In the genomic region with DNA sequence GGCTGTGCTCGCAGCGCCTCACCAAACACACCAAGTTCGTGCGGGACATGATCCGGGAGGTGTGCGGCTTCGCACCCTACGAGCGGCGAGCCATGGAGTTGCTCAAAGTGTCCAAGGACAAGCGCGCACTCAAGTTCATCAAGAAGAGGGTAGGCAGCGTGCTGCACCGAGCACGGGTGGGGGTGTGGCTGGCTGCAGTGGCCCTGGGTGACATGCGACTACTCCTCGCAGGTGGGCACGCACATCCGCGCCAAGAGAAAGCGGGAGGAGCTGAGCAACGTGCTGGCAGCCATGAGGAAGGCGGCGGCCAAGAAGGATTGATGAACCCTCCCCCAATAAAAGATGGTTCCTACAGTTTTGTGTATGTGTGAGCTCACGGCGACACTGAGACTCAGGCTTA, we compare ENCODE assay signal across 10 mouse cellular contexts. TPM values are rescaled to one million over a fixed set of nuclear protein-coding genes. Genes with fewer than 3 reads are reported as not detected.
A peak's percentile ranks its signal among the peaks of the same experiment; 100 is the strongest.
DNase-seq lines count a peak whose midpoint lies in the region; ATAC-seq and TF ChIP-seq lines count a peak whose summit lies in the region.
"Not testable (repeated sequence)": the region's sequence is repeated elsewhere in the genome, so short reads cannot be mapped to it uniquely, and the experiment has no call there.
"Had no signal": no experiment of that assay in that cellular context is flagged by ENCODE, and none has a peak within 500 bp of the region (broad histone marks: within the 10 kb centered on the region; RNA-seq: fewer than 3 reads in every experiment).

No protein-coding gene starts in this region.

- TF ChIP-seq CTCF in forebrain, postnatal 0 days (IDR thresholded peaks at IDR 0.05; ENCODE audit: low read depth); lung, postnatal 0 days (IDR thresholded peaks at IDR 0.05): not testable (repeated sequence)

- peaks cover 52% of the 10 kb centered on the region for H3K36me3 ChIP-seq in ES-E14 (ENCODE audit: control insufficient read depth, insufficient read depth, low read length, poor library complexity, severe bottlenecking)
- H3K36me3 ChIP-seq in forebrain, postnatal 0 days (ENCODE audit: insufficient read depth) = peaks cover 42% of the 10 kb centered on the region
- H3K36me3 ChIP-seq in hindbrain, embryonic 15.5 days = peaks cover 25% of the 10 kb centered on the region
- H3K36me3 ChIP-seq in limb, embryonic 10.5 days = peaks cover 53% of the 10 kb centered on the region
- peaks cover 10% of the 10 kb centered on the region; the same call in 1 of the 2 replicates for H3K36me3 ChIP-seq in lung, postnatal 0 days (ENCODE audit: insufficient read depth, low read length)
- H3K36me3 ChIP-seq in neural tube, embryonic 15.5 days = peaks cover 35% of the 10 kb centered on the region

- not testable (repeated sequence) for H3K27me3 ChIP-seq in forebrain, postnatal 0 days (ENCODE audit: insufficient read depth, low read length); hindbrain, embryonic 15.5 days; limb, embryonic 10.5 days (ENCODE audit: low read depth, poor library complexity, severe bottlenecking); lung, postnatal 0 days (replicated peaks; ENCODE audit: insufficient read depth, low read length); neural tube, embryonic 15.5 days (replicated peaks)

- peak; percentile 13 for DNase-seq in ES-E14 (ENCODE audit: low read depth, low spot score)
- peak; percentile 58 for DNase-seq in cerebellum, adult 9-10 months
- peak; percentile 48 for DNase-seq in forebrain, postnatal 0 days
- DNase-seq in limb, embryonic 10.5 days (ENCODE audit: low spot score) = peak; percentile 52
- DNase-seq in lung, postnatal 0 days (ENCODE audit: low spot score) = not testable (repeated sequence)
- DNase-seq in thymus, postnatal 4 days = peak; percentile 62

- peak overlapping the region; percentile 85 for H3K27ac ChIP-seq in ES-E14 (ENCODE audit: insufficient read depth, low read depth, low read length, poor library complexity, severe bottlenecking)
- peak overlapping the region; percentile 96 for H3K27ac ChIP-seq in forebrain, postnatal 0 days (ENCODE audit: low read depth, low read length)
- H3K27ac ChIP-seq in hindbrain, embryonic 15.5 days (replicated peaks) = peak overlapping the region; percentile 94
- H3K27ac ChIP-seq in limb, embryonic 10.5 days = peak overlapping the region; percentile 96
- H3K27ac ChIP-seq in lung, postnatal 0 days (ENCODE audit: low read length) = peak overlapping the region; percentile 90
- peak overlapping the region; percentile 93 for H3K27ac ChIP-seq in neural tube, embryonic 15.5 days (replicated peaks)

- not testable (repeated sequence) for ATAC-seq in forebrain, postnatal 0 days; hindbrain, embryonic 15.5 days (ENCODE audit: low FRiP score, low read depth); lung, postnatal 0 days; neural tube, embryonic 15.5 days (ENCODE audit: low FRiP score)

- not testable (repeated sequence) for H3K9me3 ChIP-seq in ES-E14 (ENCODE audit: control insufficient read depth, insufficient read depth, low read depth, low read length); forebrain, postnatal 0 days (ENCODE audit: low read length); hindbrain, embryonic 15.5 days; limb, embryonic 10.5 days (replicated peaks); lung, postnatal 0 days (ENCODE audit: low read length); neural tube, embryonic 15.5 days (replicated peaks)

- WGBS in forebrain, postnatal 0 days = under 1% methylated on average over 26 of the region's 26 CpGs
- under 1% methylated on average over 26 of the region's 26 CpGs for WGBS in hindbrain, embryonic 15.5 days
- whole genome bisulfite sequencing in limb, embryonic 10.5 days = under 1% methylated on average over 26 of the region's 26 CpGs
- under 1% methylated on average over 22 of the region's 26 CpGs for WGBS in lung, postnatal 0 days
- WGBS in neural tube, embryonic 15.5 days = 0% methylated on average over 26 of the region's 26 CpGs

- H3K4me2 ChIP-seq in forebrain, postnatal 0 days (ENCODE audit: low read depth) = peak overlapping the region; percentile 53
- H3K4me2 ChIP-seq in hindbrain, embryonic 15.5 days = peak overlapping the region; percentile 70
- H3K4me2 ChIP-seq in lung, postnatal 0 days (replicated peaks; ENCODE audit: low read depth, low read length) = peak overlapping the region; percentile 74
- peak overlapping the region; percentile 68 for H3K4me2 ChIP-seq in neural tube, embryonic 15.5 days

- H3K4me1 ChIP-seq in ES-E14 (ENCODE audit: control insufficient read depth in 2 of 2, insufficient read depth in 2 of 2, low read length in 2 of 2, poor library complexity in 1 of 2) = peaks cover 5 to 17% of the 10 kb centered on the region in 2 experiments; a peak in 3 of 4 replicates
- peaks cover 14% of the 10 kb centered on the region for H3K4me1 ChIP-seq in forebrain, postnatal 0 days (ENCODE audit: insufficient read depth)
- H3K4me1 ChIP-seq in hindbrain, embryonic 15.5 days (replicated peaks) = peaks cover 38% of the 10 kb centered on the region
- H3K4me1 ChIP-seq in limb, embryonic 10.5 days = peaks cover 42% of the 10 kb centered on the region
- H3K4me1 ChIP-seq in lung, postnatal 0 days (ENCODE audit: insufficient read depth, low read depth, low read length) = peaks cover 11% of the 10 kb centered on the region; the same call in 1 of the 2 replicates
- peaks cover 52% of the 10 kb centered on the region for H3K4me1 ChIP-seq in neural tube, embryonic 15.5 days

- H3K4me3 ChIP-seq in ES-E14 (ENCODE audit: insufficient read depth in 1 of 2, low read depth in 1 of 2, low read length in 2 of 2, poor library complexity in 1 of 2, severe bottlenecking in 1 of 2) = peak overlapping the region; percentile 85 to 89
- H3K4me3 ChIP-seq in forebrain, postnatal 0 days (ENCODE audit: low read depth, low read length) = peak overlapping the region; percentile 59
- H3K4me3 ChIP-seq in hindbrain, embryonic 15.5 days = peak overlapping the region; percentile 77
- peak overlapping the region; percentile 80 for H3K4me3 ChIP-seq in limb, embryonic 10.5 days
- H3K4me3 ChIP-seq in lung, postnatal 0 days (ENCODE audit: low read depth, low read length) = peak overlapping the region; percentile 65
- peak overlapping the region; percentile 66 for H3K4me3 ChIP-seq in neural tube, embryonic 15.5 days (replicated peaks)

- TF ChIP-seq EP300 in lung, postnatal 0 days (IDR thresholded peaks at IDR 0.05) = not testable (repeated sequence)

- H3K9ac ChIP-seq in ES-E14 (ENCODE audit: insufficient read depth, low read depth, low read length, poor library complexity, severe bottlenecking) = peak overlapping the region; percentile 94
- H3K9ac ChIP-seq in forebrain, postnatal 0 days = peak overlapping the region; percentile 74
- peak overlapping the region; percentile 68 for H3K9ac ChIP-seq in hindbrain, embryonic 15.5 days
- peak overlapping the region; percentile 72 for H3K9ac ChIP-seq in lung, postnatal 0 days (replicated peaks; ENCODE audit: low read depth)
- H3K9ac ChIP-seq in neural tube, embryonic 15.5 days (replicated peaks) = peak overlapping the region; percentile 70

- in situ Hi-C loops in ES-E14 (cut with MboI; ENCODE audit: low sequenced_read_pairs in 2 of 2, unreplicated experiment in 2 of 2) = not testable (repeated sequence)

RNA-seq across cellular contexts. Expression of gene Rpl36, which starts 0.7 kb away (rescaled TPM):
- 3,972 and 4,168 TPM in 2 replicates for total RNA-seq in ES-E14 (2012; rRNA removed)
- 807 and 1,399 TPM in 2 replicates for total RNA-seq in forebrain, postnatal 0 days (2014; rRNA removed)
- 1,145 and 1,575 TPM in 2 replicates for polyA plus RNA-seq in forebrain, postnatal 0 days (2015; fragmentation: Nextera tagmentation; extraction: Ambion mirVana)
- polyA plus RNA-seq in hindbrain, embryonic 15.5 days (2015; fragmentation: Nextera tagmentation; extraction: Ambion mirVana) = 939 and 1,057 TPM in 2 replicates
- 1,560 and 1,788 TPM in 2 replicates for polyA plus RNA-seq in limb, embryonic 10.5 days (2016; fragmentation: Nextera tagmentation; extraction: Ambion mirVana)
- polyA plus RNA-seq in lung, postnatal 0 days (2015; fragmentation: Nextera tagmentation; extraction: Ambion mirVana) = 1,643 and 1,764 TPM in 2 replicates
- polyA plus RNA-seq in neural tube, embryonic 15.5 days (2015; fragmentation: Nextera tagmentation; extraction: Ambion mirVana) = 1,028 and 1,172 TPM in 2 replicates

RNA-seq across cellular contexts. Expression of gene 2410015M20Rik, which starts 4.3 kb away (rescaled TPM):
- 236 and 294 TPM in 2 replicates for total RNA-seq in ES-E14 (2012; rRNA removed)
- total RNA-seq in forebrain, postnatal 0 days (2014; rRNA removed) = 66.0 and 124 TPM in 2 replicates
- polyA plus RNA-seq in forebrain, postnatal 0 days (2015; fragmentation: Nextera tagmentation; extraction: Ambion mirVana) = 208 and 263 TPM in 2 replicates
- 180 and 193 TPM in 2 replicates for polyA plus RNA-seq in hindbrain, embryonic 15.5 days (2015; fragmentation: Nextera tagmentation; extraction: Ambion mirVana)
- polyA plus RNA-seq in limb, embryonic 10.5 days (2016; fragmentation: Nextera tagmentation; extraction: Ambion mirVana) = 205 and 206 TPM in 2 replicates
- 201 and 230 TPM in 2 replicates for polyA plus RNA-seq in lung, postnatal 0 days (2015; fragmentation: Nextera tagmentation; extraction: Ambion mirVana)
- 205 and 212 TPM in 2 replicates for polyA plus RNA-seq in neural tube, embryonic 15.5 days (2015; fragmentation: Nextera tagmentation; extraction: Ambion mirVana)

RNA-seq across cellular contexts. Expression of gene Lonp1, which starts 12.8 kb away (rescaled TPM):
- 169 and 222 TPM in 2 replicates for total RNA-seq in ES-E14 (2012; rRNA removed)
- 64.9 and 76.3 TPM in 2 replicates for total RNA-seq in forebrain, postnatal 0 days (2014; rRNA removed)
- polyA plus RNA-seq in forebrain, postnatal 0 days (2015; fragmentation: Nextera tagmentation; extraction: Ambion mirVana) = 34.2 and 38.2 TPM in 2 replicates
- 44.2 and 49.2 TPM in 2 replicates for polyA plus RNA-seq in hindbrain, embryonic 15.5 days (2015; fragmentation: Nextera tagmentation; extraction: Ambion mirVana)
- 67.7 and 73.2 TPM in 2 replicates for polyA plus RNA-seq in limb, embryonic 10.5 days (2016; fragmentation: Nextera tagmentation; extraction: Ambion mirVana)
- 23.4 and 24.2 TPM in 2 replicates for polyA plus RNA-seq in lung, postnatal 0 days (2015; fragmentation: Nextera tagmentation; extraction: Ambion mirVana)
- 43.3 and 47.2 TPM in 2 replicates for polyA plus RNA-seq in neural tube, embryonic 15.5 days (2015; fragmentation: Nextera tagmentation; extraction: Ambion mirVana)

RNA-seq across cellular contexts. Expression of gene Catsperd, which starts 14.1 kb away (rescaled TPM):
- total RNA-seq in ES-E14 (2012; rRNA removed) = 1.2 and 1.3 TPM in 2 replicates
- total RNA-seq in forebrain, postnatal 0 days (2014; rRNA removed) = 0.81 and 1.5 TPM in 2 replicates
- 0.94 and 1.2 TPM in 2 replicates for polyA plus RNA-seq in forebrain, postnatal 0 days (2015; fragmentation: Nextera tagmentation; extraction: Ambion mirVana)
- polyA plus RNA-seq in hindbrain, embryonic 15.5 days (2015; fragmentation: Nextera tagmentation; extraction: Ambion mirVana) = 1.2 and 1.7 TPM in 2 replicates
- polyA plus RNA-seq in limb, embryonic 10.5 days (2016; fragmentation: Nextera tagmentation; extraction: Ambion mirVana) = 0.54 and 1.0 TPM in 2 replicates
- 0.12 and 0.32 TPM in 2 replicates for polyA plus RNA-seq in lung, postnatal 0 days (2015; fragmentation: Nextera tagmentation; extraction: Ambion mirVana)
- 1.4 and 1.6 TPM in 2 replicates for polyA plus RNA-seq in neural tube, embryonic 15.5 days (2015; fragmentation: Nextera tagmentation; extraction: Ambion mirVana)
- total RNA-seq: common myeloid progenitor, adult 5-6 weeks; gastrocnemius, adult 8-10 months had no signal

RNA-seq across cellular contexts. Expression of gene Safb, which starts 29.3 kb away (rescaled TPM):
- total RNA-seq in ES-E14 (2012; rRNA removed) = 116 and 127 TPM in 2 replicates
- total RNA-seq in forebrain, postnatal 0 days (2014; rRNA removed) = 56.0 and 71.7 TPM in 2 replicates
- 61.8 and 82.8 TPM in 2 replicates for polyA plus RNA-seq in forebrain, postnatal 0 days (2015; fragmentation: Nextera tagmentation; extraction: Ambion mirVana)
- polyA plus RNA-seq in hindbrain, embryonic 15.5 days (2015; fragmentation: Nextera tagmentation; extraction: Ambion mirVana) = 105 and 116 TPM in 2 replicates
- 161 and 183 TPM in 2 replicates for polyA plus RNA-seq in limb, embryonic 10.5 days (2016; fragmentation: Nextera tagmentation; extraction: Ambion mirVana)
- polyA plus RNA-seq in lung, postnatal 0 days (2015; fragmentation: Nextera tagmentation; extraction: Ambion mirVana) = 43.4 and 47.1 TPM in 2 replicates
- 95.9 and 103 TPM in 2 replicates for polyA plus RNA-seq in neural tube, embryonic 15.5 days (2015; fragmentation: Nextera tagmentation; extraction: Ambion mirVana)
